Mouse (Mus musculus) bone marrow macrophage, adult 2 months (primary cell): ENCODE measurements around the gene Macf1.

ENCODE experiments used
- CTCF ChIP-seq: IDR thresholded peaks from 2 replicates; pipeline ENCODE4 v1.5.1; 2012; ENCODE audit warnings: low read depth, mild to moderate bottlenecking, low read length, moderate library complexity
- POLR2A ChIP-seq: IDR thresholded peaks from 2 replicates; pipeline ENCODE4 v1.6.1; 2012; ENCODE audit warnings: mild to moderate bottlenecking, low read depth, low read length, borderline replicate concordance

GRCm38 (mm10) chr4:123617727-123618389 is 66.3 kb downstream of the Macf1 start:
- TF ChIP-seq CTCF (no peak), POLR2A (no peak)
